Mouse (Mus musculus): ENCODE measurements around the gene Lipk.

DNA sequence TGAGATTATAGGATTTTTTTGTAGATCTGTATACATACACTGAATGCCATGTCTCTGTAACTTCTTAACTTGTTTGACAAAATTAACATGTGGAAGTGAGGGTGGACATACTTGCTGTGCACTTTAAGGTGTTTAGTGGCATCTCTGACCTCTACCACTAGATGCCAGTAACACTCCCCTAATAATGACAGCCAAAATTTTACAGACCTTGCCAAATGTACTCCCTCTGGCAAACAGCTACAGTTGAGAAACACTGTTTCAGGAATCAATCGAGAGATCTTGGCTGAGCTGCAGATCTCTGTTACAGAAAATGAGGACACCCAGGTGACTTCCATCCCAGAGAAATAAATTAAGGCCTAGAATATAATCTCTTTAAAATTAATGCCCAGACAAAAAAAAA lies 88.1 kb downstream of the Lipk start:
- TF ChIP-seq CTCF (IDR thresholded peaks at IDR 0.05; ENCODE audit: low read depth) (no peak), EP300 (IDR thresholded peaks at IDR 0.05; ENCODE audit: low read depth) (no peak)

Data from heart, postnatal 0 days (tissue).